Mouse (Mus musculus) left cerebral cortex, adult 2 months (tissue): ENCODE data around the gene Tenm4. TPM values are rescaled to one million over a fixed set of nuclear protein-coding genes. Genes with fewer than 3 reads are reported as not detected.

Source experiments
- DNase-seq, 2 experiments: peaks; one replicate each; pipeline ENCODE4 v3.0.0; 2021 to 2022; ENCODE audit warnings: low spot score in 2 of 2, mixed read lengths in 1 of 2; ENCODE audit errors: extremely low spot score in 1 of 2
- H3K27ac ChIP-seq: fragments of 200-600 bp; 2 replicates; pipeline ENCODE4 v1.8.1; 2022
- H3K4me3 ChIP-seq: fragments of 200-600 bp; 2 replicates; pipeline ENCODE4 v1.8.1; 2022
- CTCF ChIP-seq: fragments of 200-600 bp; IDR thresholded peaks from 2 replicates; pipeline ENCODE4 v1.8.1; 2022; ENCODE audit warnings: antibody characterized with exemption, mild to moderate bottlenecking, moderate library complexity
- intact Hi-C: fragments of 180-260 bp; cut with DNase I; formaldehyde crosslinking; loops from one replicate; pipeline ENCODE4 v1.15.1; 2025
- total RNA-seq, 2 experiments: library from RNA; stranded (reverse); gene quantifications; 2 replicates each; pipeline ENCODE4 v1.2.3; 2021

Tenm4 gene
- total RNA-seq, 2 experiments from 2014 or later: 158 to 160 TPM

DNA sequence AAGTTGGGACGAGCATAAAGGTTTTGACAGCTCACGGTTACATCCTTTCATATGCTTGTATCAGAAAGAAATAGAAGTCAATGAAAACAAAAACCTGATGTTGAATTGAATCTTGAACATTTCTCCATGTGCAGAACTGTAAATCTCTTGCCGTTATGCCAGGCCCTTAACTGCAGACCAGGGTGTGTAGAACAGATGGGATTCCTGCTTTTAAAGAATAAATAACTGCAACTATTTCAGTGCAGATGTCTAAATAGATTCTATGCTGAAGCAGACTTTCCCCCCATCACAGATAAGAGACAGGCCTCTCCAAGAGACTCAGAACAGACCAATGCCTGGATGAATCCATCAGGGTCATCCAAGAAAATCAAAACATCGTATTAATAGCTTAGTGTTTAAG is 198.9 kb downstream of the Tenm4 start:
- TF ChIP-seq CTCF: no peak
- no peak for DNase-seq
- intact Hi-C loops: loop anchor here (5.0 kb wide), 1 partner anchor 158 kb away; no protein-coding TSS in a partner anchor
- Histone ChIP-seq H3K27ac (no peak overlapping the region), H3K4me3 (no peak overlapping the region)

DNA sequence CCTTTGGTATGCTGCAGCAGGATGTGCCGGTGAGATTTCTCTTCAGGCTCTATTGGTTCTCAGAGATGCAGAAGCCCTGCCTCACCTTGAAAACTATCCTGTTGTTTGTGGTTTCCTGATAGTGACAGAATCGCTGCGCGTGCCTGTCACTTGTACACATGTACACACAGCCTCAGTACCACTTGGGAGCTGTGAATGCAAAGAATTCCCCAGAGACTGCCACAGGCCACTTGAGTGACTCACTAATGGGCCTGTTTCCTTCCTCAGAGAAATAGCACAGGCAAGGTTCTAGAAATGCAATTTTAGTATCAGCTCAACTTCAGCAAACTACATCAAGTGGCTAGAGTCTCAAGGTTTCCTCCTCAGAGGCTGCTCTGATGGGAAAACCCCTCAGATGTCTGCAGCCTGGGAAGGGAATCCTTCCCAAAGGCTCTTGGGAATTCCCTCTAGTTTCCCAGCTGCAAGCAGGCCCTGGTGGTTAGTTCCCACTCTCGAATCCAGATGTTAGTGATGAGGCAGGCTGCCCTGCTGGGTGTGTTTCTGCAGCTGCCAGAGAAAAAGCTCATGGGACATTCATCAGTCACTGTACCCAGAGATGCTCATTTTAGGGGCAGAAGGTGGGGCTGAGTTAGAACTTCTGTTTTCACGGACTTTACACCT is 203.1 kb downstream of the Tenm4 start:
- intact Hi-C loops: loop anchor here (5.0 kb wide), 1 partner anchor 162 kb away; no protein-coding TSS in a partner anchor

DNA sequence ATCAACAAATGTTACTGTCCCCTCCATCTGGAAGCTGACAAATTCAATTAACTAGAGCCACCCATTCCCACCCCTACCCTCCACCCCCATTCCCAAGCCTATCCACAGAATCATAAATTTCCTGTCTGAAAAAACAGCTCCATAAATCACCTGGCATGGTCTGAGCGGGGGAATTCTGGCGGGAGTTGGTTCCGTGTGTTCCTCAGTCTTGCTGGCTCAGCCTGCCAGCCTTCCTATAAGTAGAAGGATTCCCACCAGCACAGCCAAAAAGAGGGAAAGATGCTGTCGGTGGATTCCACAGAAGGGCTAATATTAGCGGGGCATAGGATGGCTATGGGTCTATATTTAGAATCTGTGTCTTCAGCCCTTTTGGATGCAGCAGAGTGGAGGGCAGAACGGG is 204.5 kb downstream of the Tenm4 start:
- no peak for DNase-seq
- no peak for TF ChIP-seq CTCF
- intact Hi-C loops: no loop called here

More for the DNA sequence above, 203.1 kb downstream of the Tenm4 start:
- Histone ChIP-seq H3K4me3 (no peak overlapping the region), H3K27ac (no peak overlapping the region)
- DNase-seq: no peak
- TF ChIP-seq CTCF: no peak

DNA sequence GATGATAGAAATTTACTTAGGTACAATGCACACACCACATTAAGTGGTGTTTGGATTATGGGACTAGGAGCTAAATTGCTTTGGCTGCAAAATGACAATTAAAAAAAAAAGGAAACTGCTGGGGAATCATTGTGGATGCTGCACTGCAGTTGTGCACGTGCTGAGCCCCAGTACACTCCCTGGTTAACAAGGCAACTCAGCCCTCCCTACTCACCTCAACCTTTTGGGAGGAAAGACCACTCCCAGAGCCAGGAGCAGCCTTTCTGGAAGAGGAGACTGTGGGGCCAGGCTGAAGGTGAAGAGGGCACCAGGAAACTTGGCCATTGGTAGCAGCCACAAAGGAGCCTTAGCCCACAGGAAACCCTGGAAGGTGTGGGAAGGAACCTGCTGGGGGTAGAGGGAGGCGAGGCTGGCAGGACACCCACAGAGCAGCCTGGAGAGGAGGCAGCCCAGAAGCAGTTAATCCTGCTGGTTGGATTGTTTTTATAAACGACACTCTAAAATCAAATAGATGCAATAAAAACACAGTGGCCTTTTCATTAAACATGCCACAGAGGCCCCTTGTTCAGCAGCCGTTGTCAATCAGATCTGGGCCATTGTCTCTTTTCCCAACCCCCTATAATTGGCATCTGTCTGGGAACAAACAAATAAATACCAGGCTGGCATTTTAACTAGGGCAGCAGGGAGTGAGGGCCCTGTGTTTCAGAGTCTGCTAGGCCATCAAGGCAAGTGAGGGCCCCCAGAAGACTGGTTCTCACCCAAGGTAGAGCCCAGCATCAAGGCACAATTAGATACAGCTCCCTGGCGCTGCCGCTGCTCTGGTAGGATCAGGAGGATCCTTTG is 212.9 kb downstream of the Tenm4 start:
- Histone ChIP-seq H3K27ac (no peak overlapping the region), H3K4me3 (no peak overlapping the region)
- no peak for TF ChIP-seq CTCF
- DNase-seq: no peak
- intact Hi-C loops: no loop called here

More for the DNA sequence above, 204.5 kb downstream of the Tenm4 start:
- no peak overlapping the region for H3K4me3 ChIP-seq
- no peak overlapping the region for H3K27ac ChIP-seq

DNA sequence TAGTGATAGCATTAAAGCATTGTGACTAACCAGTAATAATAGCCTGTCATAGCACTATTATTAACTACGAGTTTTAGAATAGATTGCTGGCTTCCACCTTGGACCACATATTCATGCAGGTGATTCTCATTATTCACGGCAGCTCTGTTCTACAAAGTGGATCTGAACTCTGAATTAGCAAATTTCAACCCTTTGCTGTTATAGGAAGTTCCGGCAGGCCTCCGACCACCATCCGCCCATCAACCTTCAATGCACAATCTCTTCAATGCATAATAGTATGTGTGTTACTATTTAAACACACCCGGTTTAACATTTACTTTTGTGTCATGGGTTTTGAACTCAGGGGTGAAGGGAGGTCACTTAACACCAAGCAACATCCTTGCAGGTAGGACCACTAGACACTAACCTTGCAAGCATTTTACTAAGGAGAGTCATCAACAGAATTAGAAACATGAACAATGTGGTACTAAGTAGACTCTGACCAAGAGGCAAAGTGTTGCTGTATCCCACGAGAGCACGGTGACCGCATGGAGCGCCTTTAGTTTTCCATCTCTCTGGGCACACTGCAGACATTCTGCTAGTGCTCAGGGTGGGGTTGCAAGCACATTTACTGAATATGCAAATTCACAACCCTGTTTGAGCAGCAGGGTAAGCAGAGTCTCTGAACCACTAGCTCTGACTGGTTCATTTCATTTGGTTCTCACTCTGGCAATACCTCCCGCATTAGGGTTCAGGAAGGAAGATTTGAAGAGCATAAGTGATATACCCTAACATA is 213.9 kb downstream of the Tenm4 start:
- TF ChIP-seq CTCF: no peak
- DNase-seq: no peak
- intact Hi-C loops: no loop called here
- Histone ChIP-seq H3K27ac (no peak overlapping the region), H3K4me3 (no peak overlapping the region)

DNA sequence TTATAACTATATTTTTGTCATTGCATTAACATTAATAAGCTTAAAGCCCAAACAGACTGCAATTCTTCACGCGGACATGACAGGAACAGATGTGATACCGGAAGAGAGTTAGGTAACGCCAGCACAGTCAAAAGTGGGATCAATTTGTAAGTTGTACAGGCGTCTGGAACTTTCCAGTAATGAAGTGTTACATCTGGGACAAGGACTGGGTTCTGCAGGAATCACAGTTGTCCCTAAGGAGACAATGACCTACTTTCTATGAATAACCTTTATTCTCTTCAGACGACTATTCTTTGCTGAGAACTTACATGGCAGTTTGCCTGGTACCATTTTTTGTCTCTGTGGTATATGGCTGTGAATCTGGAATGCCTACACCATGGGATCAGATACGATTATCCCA is 214.8 kb downstream of the Tenm4 start:
- intact Hi-C loops: no loop called here
- Histone ChIP-seq H3K27ac (no peak overlapping the region), H3K4me3 (no peak overlapping the region)
- no peak for DNase-seq
- no peak for TF ChIP-seq CTCF

DNA sequence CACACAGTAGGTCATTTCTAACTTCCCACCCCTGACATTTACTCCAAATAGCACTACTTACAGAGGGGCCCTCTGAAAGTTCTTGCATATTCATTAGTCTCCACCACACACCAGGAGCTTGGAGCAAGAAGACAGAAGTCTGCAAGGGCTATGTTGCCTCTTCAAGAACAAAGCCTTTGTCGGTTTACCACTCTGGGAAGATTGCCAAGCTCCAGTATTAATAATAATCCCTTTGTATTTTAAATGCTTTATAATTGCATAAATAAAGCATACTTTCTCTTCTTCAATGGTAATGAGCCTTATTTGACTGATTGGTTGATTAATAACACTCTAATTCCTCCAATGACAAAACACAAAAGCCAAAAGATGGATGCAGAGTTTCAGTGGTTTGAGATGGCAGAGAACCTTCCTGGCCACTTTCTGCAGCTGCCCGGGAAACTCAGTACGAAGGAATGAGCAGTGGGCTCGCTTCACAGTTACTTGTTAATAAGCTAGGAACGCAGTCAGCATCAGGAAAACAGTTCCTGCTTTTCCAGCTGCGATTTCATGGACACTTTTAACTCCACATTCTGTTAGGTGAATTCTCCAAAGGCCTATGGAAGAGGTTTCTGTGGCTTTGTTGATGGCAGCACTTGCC is 219.1 kb downstream of the Tenm4 start:
- DNase-seq: no peak
- intact Hi-C loops: no loop called here
- Histone ChIP-seq H3K27ac (no peak overlapping the region), H3K4me3 (no peak overlapping the region)
- no peak for TF ChIP-seq CTCF

DNA sequence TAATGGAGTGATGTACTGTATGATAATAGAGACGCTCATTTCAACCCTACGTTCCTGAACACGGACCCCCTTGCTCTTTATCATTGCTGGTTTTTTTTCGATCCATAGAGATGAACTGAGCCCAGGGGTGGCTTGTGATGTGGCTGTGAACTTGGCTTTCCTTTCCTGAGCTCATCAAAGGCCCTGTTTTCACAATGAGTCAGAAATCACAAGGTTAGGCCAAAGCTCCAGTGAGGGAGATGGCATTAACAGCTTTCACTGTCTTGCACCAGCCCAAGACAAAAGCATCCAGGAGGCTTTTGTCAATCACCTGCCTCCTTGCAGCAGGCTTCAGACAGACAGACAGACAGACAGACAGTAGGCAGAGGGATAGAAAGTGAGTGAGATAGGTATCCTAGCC is 219.8 kb downstream of the Tenm4 start:
- DNase-seq: no peak
- Histone ChIP-seq H3K4me3 (no peak overlapping the region), H3K27ac (no peak overlapping the region)
- TF ChIP-seq CTCF: no peak
- intact Hi-C loops: no loop called here

DNA sequence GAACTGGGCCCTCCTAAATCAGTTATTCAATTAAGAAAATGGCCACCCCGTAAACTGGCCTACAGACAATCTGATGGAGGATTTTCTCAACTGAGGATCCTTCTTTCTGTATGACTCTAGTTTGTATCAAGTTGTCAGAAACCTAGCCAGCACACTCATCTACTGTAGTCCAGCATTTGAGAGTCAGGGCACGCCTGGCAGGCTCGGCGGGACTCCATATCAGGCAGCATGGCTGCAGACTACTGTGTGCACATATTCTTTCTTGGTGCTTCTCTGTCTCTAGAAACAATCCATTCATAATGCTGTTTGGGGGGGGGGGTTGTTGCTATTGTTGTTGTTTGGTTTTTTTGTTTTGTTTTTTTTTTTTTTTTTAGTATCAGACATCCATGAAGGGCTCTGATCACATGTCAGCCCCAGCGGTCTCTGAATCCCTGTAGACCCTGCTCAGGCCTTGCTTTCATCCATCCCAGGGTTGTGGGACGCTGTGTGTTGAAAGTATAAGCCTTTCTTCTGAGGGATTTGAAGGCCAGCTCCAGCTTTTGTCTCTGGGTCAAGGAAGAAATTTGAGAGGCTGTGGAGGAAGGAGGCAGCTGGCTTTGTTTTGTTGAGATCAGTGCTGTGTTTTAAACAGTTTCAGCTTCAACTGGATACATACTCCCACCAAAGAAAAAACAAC is 220.9 kb downstream of the Tenm4 start:
- H3K4me3 ChIP-seq: no peak overlapping the region
- H3K27ac ChIP-seq: no peak overlapping the region
- DNase-seq: no peak
- no peak for TF ChIP-seq CTCF
- intact Hi-C loops: no loop called here

DNA sequence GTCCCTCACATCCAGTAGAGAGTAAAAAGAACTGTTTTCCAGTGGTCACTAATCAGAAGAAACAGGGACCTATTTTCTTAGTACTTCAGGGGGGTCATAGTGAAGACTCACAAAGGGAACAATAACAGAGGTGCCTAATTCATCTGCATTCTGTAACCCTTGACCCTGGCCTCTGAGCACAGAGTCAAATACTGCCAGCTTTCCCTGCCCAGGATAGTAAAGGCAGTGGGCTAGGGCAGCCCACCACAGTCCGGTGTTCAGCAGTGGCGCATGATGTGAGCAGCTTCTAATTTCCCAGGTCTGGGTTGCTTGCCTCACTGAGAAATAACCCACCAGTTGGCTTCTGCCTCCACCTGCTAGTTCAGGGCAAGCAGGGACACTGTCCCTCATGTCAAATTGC is 221.6 kb downstream of the Tenm4 start:
- H3K27ac ChIP-seq: no peak overlapping the region
- no peak for TF ChIP-seq CTCF
- intact Hi-C loops: no loop called here
- no peak for DNase-seq
- no peak overlapping the region for H3K4me3 ChIP-seq

DNA sequence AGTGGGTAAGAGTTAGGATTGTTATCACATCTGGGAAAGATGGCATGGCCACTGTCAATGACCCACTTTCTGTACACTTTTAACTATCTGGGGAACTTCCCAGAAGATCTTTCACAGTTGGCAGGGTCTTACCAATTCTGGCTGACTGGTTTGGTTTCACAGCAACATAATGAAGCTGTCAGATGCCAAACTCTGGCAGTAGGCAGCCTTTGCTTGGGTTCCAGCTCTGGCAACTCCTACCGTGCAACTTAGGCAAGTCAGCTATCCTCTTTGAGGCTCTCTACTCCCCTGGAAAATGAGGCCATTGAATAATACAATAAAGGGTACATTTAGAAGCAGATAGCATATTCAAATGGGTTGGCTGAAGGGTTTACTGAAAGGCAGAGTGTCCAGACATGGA is 226.9 kb downstream of the Tenm4 start:
- intact Hi-C loops: no loop called here
- no peak for TF ChIP-seq CTCF
- Histone ChIP-seq H3K27ac (no peak overlapping the region), H3K4me3 (no peak overlapping the region)
- DNase-seq: no peak
